Mouse (Mus musculus): ENCODE measurements around the gene Crebrf.

Crebrf gene

GRCm38 (mm10) chr17:26705463-26706359 lies 9.7 kb upstream of the Crebrf start:
- in situ Hi-C loops (cut with MboI, MseI): no loop called here

- in situ Hi-C loops (cut with MboI, MseI): no loop called here
These were observed 8.4 kb upstream of the Crebrf start for GRCm38 (mm10) chr17:26707066-26707465.

- in situ Hi-C loops (cut with MboI, MseI): no loop called here
These were observed 7.0 kb upstream of the Crebrf start for GRCm38 (mm10) chr17:26708499-26708898.

- in situ Hi-C loops (cut with MboI, MseI): no loop called here
These were observed 6.4 kb upstream of the Crebrf start for GRCm38 (mm10) chr17:26708993-26709590.

GRCm38 (mm10) chr17:26710049-26710448 lies 5.4 kb upstream of the Crebrf start:
- in situ Hi-C loops (cut with MboI, MseI): no loop called here

- in situ Hi-C loops (cut with MboI, MseI): no loop called here
These were observed 667 bp downstream of the Crebrf start for GRCm38 (mm10) chr17:26715916-26716717.

- in situ Hi-C loops (cut with MboI, MseI): no loop called here
These were observed 2.4 kb downstream of the Crebrf start for GRCm38 (mm10) chr17:26717868-26718267.

GRCm38 (mm10) chr17:26719405-26719804 lies 4.0 kb downstream of the Crebrf start:
- in situ Hi-C loops (cut with MboI, MseI): no loop called here

- in situ Hi-C loops (cut with MboI, MseI): loop anchor here in 1 of 2 experiments (10.0 kb wide), 1 partner anchor 173 kb away; no protein-coding TSS in a partner anchor
These were observed 6.4 kb downstream of the Crebrf start for GRCm38 (mm10) chr17:26721802-26722201.

- in situ Hi-C loops (cut with MboI, MseI): loop anchor here in 1 of 2 experiments (10.0 kb wide), 1 partner anchor 170 kb away; no protein-coding TSS in a partner anchor
These were observed 9.3 kb downstream of the Crebrf start for GRCm38 (mm10) chr17:26724790-26725189.

- in situ Hi-C loops (cut with MboI, MseI): loop anchor here in 1 of 2 experiments (10.0 kb wide), 1 partner anchor 168 kb away; no protein-coding TSS in a partner anchor
These were observed 11.2 kb downstream of the Crebrf start for GRCm38 (mm10) chr17:26726674-26727073.

- in situ Hi-C loops (cut with MboI, MseI): loop anchor here in 1 of 2 experiments (10.0 kb wide), 1 partner anchor 168 kb away; no protein-coding TSS in a partner anchor
These were observed 11.8 kb downstream of the Crebrf start for GRCm38 (mm10) chr17:26727110-26727755.

GRCm38 (mm10) chr17:26742581-26742980 lies 27.1 kb downstream of the Crebrf start:
- in situ Hi-C loops (cut with MboI, MseI): loop anchor here in 1 of 2 experiments (10.0 kb wide), 1 partner anchor 512 kb away; no protein-coding TSS in a partner anchor

GRCm38 (mm10) chr17:26743294-26743693 lies 27.8 kb downstream of the Crebrf start:
- in situ Hi-C loops (cut with MboI, MseI): loop anchor here in 1 of 2 experiments (10.0 kb wide), 1 partner anchor 512 kb away; no protein-coding TSS in a partner anchor

- in situ Hi-C loops (cut with MboI, MseI): loop anchor here in 1 of 2 experiments (10.0 kb wide), 1 partner anchor 505 kb away; no protein-coding TSS in a partner anchor
These were observed 34.5 kb downstream of the Crebrf start for GRCm38 (mm10) chr17:26749975-26750374.

GRCm38 (mm10) chr17:26752297-26752696 lies 36.8 kb downstream of the Crebrf start:
- in situ Hi-C loops (cut with MboI, MseI): no loop called here

GRCm38 (mm10) chr17:26753476-26753875 lies 38.0 kb downstream of the Crebrf start:
- in situ Hi-C loops (cut with MboI, MseI): no loop called here

GRCm38 (mm10) chr17:26767100-26767753 lies 51.8 kb downstream of the Crebrf start:
- in situ Hi-C loops (cut with MboI, MseI): no loop called here

GRCm38 (mm10) chr17:26767754-26768124 lies 52.3 kb downstream of the Crebrf start:
- in situ Hi-C loops (cut with MboI, MseI): no loop called here

- in situ Hi-C loops (cut with MboI, MseI): no loop called here
These were observed 60.8 kb downstream of the Crebrf start for GRCm38 (mm10) chr17:26776211-26776610.
